Mouse (Mus musculus): ENCODE data around the gene Suv39h2. TPM values are rescaled to one million over a fixed set of nuclear protein-coding genes. Genes with fewer than 3 reads are reported as not detected.

The Suv39h2 gene
- polyA plus RNA-seq, 1 experiment from 2014 or later = 13.4 TPM

DNA sequence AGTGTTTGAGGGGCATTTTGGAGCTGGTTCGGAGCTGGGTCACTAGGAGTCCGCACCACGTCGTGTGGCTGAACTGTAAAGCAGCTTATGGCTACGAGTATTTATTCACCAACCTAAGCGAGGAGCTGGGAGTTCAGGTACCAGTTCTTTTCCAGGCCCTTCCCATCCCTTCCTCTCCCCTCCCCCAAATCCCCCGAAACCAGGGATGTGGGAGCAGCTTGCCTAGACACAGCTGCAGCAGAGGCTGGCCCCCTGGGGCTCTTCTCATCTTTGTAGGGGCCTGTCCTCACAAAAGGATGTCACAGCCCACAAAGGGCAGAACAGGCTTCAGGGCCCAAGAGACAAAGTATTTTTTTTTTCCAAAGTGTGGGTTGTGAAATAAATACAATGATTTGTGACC lies 36.9 kb downstream of the Suv39h2 start:
- Histone ChIP-seq H3K36me3 (ENCODE audit: control insufficient read depth, insufficient read depth, low read length) (peaks cover 43% of the 10 kb centered on the region), H3K9me3 (ENCODE audit: control insufficient read depth, low read length) (no peaks in the 10 kb centered on the region), H3K4me3 (replicated peaks; ENCODE audit: low read depth, low read length) (no peak overlapping the region), H3K27ac (replicated peaks; ENCODE audit: low read depth, low read length) (no peak overlapping the region), H3K27me3 (ENCODE audit: control insufficient read depth, insufficient read depth, low read length) (no peaks in the 10 kb centered on the region), H3K9ac (replicated peaks; ENCODE audit: low read length) (no peak overlapping the region), H3K4me2 (ENCODE audit: low read length) (no peak overlapping the region), H3K4me1 (ENCODE audit: control insufficient read depth, insufficient read depth, low read length) (no peaks in the 10 kb centered on the region)
- 29% methylated on average over 7 of the region's 7 CpGs for WGBS
- DNase-seq (no peak), ATAC-seq (ENCODE audit: low FRiP score, low TSS enrichment) (no peak)

DNA sequence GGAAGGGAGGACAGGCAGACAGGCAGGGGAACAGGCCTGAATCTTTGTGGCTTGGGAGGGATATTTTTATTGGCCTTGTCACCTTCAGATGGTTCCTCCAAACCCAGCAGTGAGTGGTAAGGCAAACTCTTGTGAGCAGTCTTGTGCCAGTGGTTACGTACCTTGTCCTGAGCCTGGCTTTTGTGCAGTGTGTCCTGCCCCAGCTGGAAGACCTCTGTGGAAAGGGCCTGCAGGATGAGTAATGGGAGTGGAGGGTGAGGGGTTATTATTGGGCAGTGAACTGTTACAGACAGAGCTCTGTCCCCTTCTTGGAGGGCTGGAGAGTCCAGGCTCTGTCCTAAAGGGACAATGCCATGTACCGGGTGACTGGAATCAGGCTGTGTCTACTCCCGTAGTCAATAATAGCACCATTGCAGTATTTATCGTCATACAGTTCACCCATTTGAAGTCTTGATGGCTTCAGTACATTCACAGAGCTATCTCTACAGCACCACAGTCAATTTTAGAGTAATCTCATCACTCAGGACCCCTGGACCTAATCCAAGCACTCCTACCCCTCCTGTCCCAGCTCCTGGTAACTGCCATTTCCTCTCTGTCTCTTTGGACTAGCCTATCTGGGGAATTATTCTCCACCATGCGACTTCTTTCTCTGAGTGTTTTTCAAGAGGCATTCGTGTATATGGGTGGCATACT lies 39.3 kb downstream of the Suv39h2 start:
- Histone ChIP-seq H3K36me3 (ENCODE audit: control insufficient read depth, insufficient read depth, low read length) (peaks cover 29% of the 10 kb centered on the region), H3K9ac (replicated peaks; ENCODE audit: low read length) (no peak overlapping the region), H3K4me1 (ENCODE audit: control insufficient read depth, insufficient read depth, low read length) (no peaks in the 10 kb centered on the region), H3K4me2 (ENCODE audit: low read length) (no peak overlapping the region), H3K4me3 (replicated peaks; ENCODE audit: low read depth, low read length) (no peak overlapping the region), H3K9me3 (ENCODE audit: control insufficient read depth, low read length) (no peaks in the 10 kb centered on the region), H3K27me3 (ENCODE audit: control insufficient read depth, insufficient read depth, low read length) (no peaks in the 10 kb centered on the region), H3K27ac (replicated peaks; ENCODE audit: low read depth, low read length) (no peak overlapping the region)
- no peak for DNase-seq
- 77% methylated on average over 6 of the region's 6 CpGs for WGBS
- ATAC-seq (ENCODE audit: low FRiP score, low TSS enrichment) = no peak

DNA sequence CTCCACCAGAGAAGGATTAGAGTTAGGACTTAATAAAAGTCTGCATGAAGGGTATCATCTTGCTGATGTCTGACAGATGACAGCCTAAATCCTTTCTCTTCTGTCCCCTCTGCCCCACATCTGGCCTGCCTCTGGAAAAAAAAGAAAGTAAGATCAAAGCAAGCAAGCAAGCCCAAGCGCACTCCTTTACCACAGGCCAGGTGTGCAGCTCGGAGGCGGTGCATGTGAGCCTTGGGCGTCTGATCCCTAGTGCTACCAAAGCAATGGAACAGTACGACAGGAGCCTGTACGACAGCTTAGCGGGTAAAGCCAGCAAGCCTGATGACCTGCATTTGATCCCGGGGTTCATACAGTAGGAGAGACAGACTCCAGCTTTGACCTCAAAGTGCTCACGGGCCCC lies 43.9 kb downstream of the Suv39h2 start:
- no peak for DNase-seq
- H3K4me2 ChIP-seq (ENCODE audit: low read length) = no peak overlapping the region

DNA sequence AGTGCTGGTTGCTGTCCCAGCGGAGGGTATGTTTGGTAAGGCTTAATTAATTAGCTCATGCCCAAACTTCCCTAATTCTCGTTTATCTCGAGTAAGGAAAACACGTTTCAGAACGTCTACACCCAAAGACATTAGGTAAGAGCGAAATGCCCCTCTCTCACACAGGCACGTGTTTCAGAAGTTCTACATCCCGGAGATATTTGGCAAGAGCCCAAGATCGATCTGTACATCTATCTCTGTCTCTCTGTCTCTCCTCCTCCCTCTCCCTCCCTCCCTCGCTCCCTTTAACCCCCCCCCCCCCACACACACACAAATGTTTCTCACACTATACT lies 50.3 kb downstream of the Suv39h2 start:
- H3K9me3 ChIP-seq (ENCODE audit: control insufficient read depth, low read length) = no peaks in the 10 kb centered on the region
- no peaks in the 10 kb centered on the region for H3K27me3 ChIP-seq (ENCODE audit: control insufficient read depth, insufficient read depth, low read length)
- ATAC-seq (ENCODE audit: low FRiP score, low TSS enrichment) (no peak), DNase-seq (no peak)
- H3K27ac ChIP-seq (replicated peaks; ENCODE audit: low read depth, low read length) = no peak overlapping the region
- H3K36me3 ChIP-seq (ENCODE audit: control insufficient read depth, insufficient read depth, low read length) = peaks cover 9% of the 10 kb centered on the region; the same call in 1 of the 2 replicates
- peaks cover 9% of the 10 kb centered on the region for H3K4me1 ChIP-seq (ENCODE audit: control insufficient read depth, insufficient read depth, low read length)
- H3K4me2 ChIP-seq (ENCODE audit: low read length) = peak overlapping the region; percentile 92
- 12% methylated on average over 10 of the region's 10 CpGs for WGBS
- H3K4me3 ChIP-seq (replicated peaks; ENCODE audit: low read depth, low read length) = peak overlapping the region; percentile 72
- peak overlapping the region; percentile 65 for H3K9ac ChIP-seq (replicated peaks; ENCODE audit: low read length)

More for the DNA sequence above, 43.9 kb downstream of the Suv39h2 start:
- H3K36me3 ChIP-seq (ENCODE audit: control insufficient read depth, insufficient read depth, low read length) = peaks cover 19% of the 10 kb centered on the region
- no peak overlapping the region for H3K9ac ChIP-seq (replicated peaks; ENCODE audit: low read length)
- WGBS = 94% methylated on average over 9 of the region's 9 CpGs
- H3K9me3 ChIP-seq (ENCODE audit: control insufficient read depth, low read length) = no peaks in the 10 kb centered on the region
- H3K27me3 ChIP-seq (ENCODE audit: control insufficient read depth, insufficient read depth, low read length) = no peaks in the 10 kb centered on the region
- no peak overlapping the region for H3K4me3 ChIP-seq (replicated peaks; ENCODE audit: low read depth, low read length)
- no peak overlapping the region for H3K27ac ChIP-seq (replicated peaks; ENCODE audit: low read depth, low read length)
- ATAC-seq (ENCODE audit: low FRiP score, low TSS enrichment) = no peak
- no peaks in the 10 kb centered on the region for H3K4me1 ChIP-seq (ENCODE audit: control insufficient read depth, insufficient read depth, low read length)

DNA sequence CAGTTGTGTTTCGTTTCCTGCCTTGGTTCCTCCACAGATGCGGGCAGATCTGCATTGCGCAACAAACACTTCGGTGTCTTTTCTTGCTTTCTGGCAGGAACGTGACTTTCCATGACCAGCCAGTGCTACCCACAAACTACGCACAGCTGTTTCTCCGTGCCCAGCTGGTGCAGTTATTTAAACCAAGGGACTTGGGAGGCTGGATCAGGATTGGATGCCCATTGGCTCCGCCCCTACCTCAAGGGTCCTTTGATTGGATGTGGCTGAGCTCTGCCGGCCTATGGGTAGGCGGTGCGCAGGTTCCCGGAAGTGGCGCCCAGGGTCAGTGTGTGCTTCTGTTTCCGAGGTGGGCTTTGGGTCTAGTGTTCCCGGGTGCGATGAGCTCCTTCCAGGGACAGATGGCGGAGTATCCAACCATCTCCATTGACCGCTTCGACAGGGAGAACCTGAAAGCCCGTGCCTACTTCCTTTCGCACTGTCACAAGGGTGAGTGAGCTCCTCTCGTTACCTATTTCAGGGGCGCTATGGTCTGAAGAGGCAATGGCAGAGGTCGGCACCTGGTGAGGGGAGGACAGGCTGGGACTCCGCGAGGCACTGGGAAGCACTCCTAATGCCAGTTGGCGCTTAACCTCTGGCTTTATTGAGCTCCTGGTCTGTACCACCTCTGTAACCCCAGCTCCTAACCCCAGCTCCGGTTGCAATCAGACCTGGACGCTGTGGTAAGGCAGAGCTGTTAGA lies 50.8 kb downstream of the Suv39h2 start, which contains the start of gene Dclre1c:
Gene Dclre1c, plus strand, starts transcription at position 291 of the 738 bp plus-strand sequence.
- ATAC-seq (ENCODE audit: low FRiP score, low TSS enrichment) (peak; percentile 99), DNase-seq (peak; percentile 95)
- Histone ChIP-seq H3K4me1 (ENCODE audit: control insufficient read depth, insufficient read depth, low read length) (peaks cover 10% of the 10 kb centered on the region), H3K4me3 (replicated peaks; ENCODE audit: low read depth, low read length) (peak within 1 kb of the TSS; percentile 72), H3K9me3 (ENCODE audit: control insufficient read depth, low read length) (no peaks in the 10 kb centered on the region), H3K4me2 (ENCODE audit: low read length) (peak within 1 kb of the TSS; percentile 92), H3K27me3 (ENCODE audit: control insufficient read depth, insufficient read depth, low read length) (no peaks in the 10 kb centered on the region), H3K36me3 (ENCODE audit: control insufficient read depth, insufficient read depth, low read length) (peaks cover 7% of the 10 kb centered on the region; the same call in 1 of the 2 replicates), H3K9ac (replicated peaks; ENCODE audit: low read length) (peak within 1 kb of the TSS; percentile 65), H3K27ac (replicated peaks; ENCODE audit: low read depth, low read length) (no peak within 1 kb of the TSS)
- 1% methylated on average over 29 of the region's 29 CpGs for WGBS

DNA sequence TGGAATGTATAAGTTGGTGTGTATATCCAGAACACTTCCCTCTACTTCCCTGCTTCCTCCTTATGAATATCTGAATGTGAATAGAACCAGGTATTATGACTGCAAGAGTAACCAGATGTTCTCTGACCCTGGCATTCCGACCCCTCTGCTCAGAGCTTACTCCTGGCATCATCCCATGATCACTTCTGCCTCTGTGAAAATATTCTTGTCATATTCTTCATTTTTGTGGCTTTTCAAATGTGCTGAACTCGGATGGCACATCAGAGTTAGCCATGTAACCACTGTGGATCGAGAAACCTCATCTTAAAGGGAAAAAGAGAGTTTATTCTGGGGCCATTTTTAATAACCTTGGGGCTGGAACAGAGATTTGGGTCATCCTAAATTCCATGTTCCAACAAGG lies 52.3 kb downstream of the Suv39h2 start, which contains the start of gene Meig1:
Gene Meig1, minus strand, starts transcription at position 101 of the 400 bp plus-strand sequence.
- Histone ChIP-seq H3K9me3 (ENCODE audit: control insufficient read depth, low read length) (no peaks in the 10 kb centered on the region), H3K36me3 (ENCODE audit: control insufficient read depth, insufficient read depth, low read length) (0 out of 2 replicates have a peak, but pooled peaks cover 3% of the 10 kb centered on the region), H3K27ac (replicated peaks; ENCODE audit: low read depth, low read length) (no peak within 1 kb of the TSS), H3K4me1 (ENCODE audit: control insufficient read depth, insufficient read depth, low read length) (peaks cover 10% of the 10 kb centered on the region), H3K4me3 (replicated peaks; ENCODE audit: low read depth, low read length) (no peak within 1 kb of the TSS), H3K27me3 (ENCODE audit: control insufficient read depth, insufficient read depth, low read length) (peaks cover 4% of the 10 kb centered on the region; the same call in 1 of the 2 replicates), H3K9ac (replicated peaks; ENCODE audit: low read length) (no peak within 1 kb of the TSS), H3K4me2 (ENCODE audit: low read length) (peak within 1 kb of the TSS; percentile 92)
- no peak for DNase-seq
- WGBS = 71% methylated on average over 3 of the region's 3 CpGs
- no peak for ATAC-seq (ENCODE audit: low FRiP score, low TSS enrichment)

DNA sequence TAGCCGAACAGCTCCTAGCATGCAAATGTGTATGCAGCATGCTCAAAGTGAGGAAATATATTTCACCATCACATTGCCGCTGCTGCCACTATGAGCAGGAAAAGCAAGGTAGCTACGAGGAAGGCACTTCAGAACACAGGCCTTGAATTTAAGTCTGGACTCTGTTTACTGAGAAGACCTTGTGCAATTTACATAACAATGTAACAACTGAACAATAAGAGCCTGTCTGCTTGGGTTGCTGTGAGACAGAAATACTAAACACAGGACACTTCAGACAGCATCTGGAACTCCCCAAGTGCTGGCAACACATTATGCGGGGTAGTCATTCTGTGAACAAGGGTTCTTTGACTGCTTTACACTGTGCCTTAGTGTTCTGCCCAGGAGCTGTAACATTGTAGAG lies 54.7 kb downstream of the Suv39h2 start:
- Histone ChIP-seq H3K4me1 (ENCODE audit: control insufficient read depth, insufficient read depth, low read length) (peaks cover 10% of the 10 kb centered on the region), H3K9me3 (ENCODE audit: control insufficient read depth, low read length) (no peaks in the 10 kb centered on the region), H3K4me3 (replicated peaks; ENCODE audit: low read depth, low read length) (no peak overlapping the region), H3K27ac (replicated peaks; ENCODE audit: low read depth, low read length) (no peak overlapping the region), H3K27me3 (ENCODE audit: control insufficient read depth, insufficient read depth, low read length) (peaks cover 4% of the 10 kb centered on the region; the same call in 1 of the 2 replicates), H3K4me2 (ENCODE audit: low read length) (no peak overlapping the region), H3K9ac (replicated peaks; ENCODE audit: low read length) (no peak overlapping the region), H3K36me3 (ENCODE audit: control insufficient read depth, insufficient read depth, low read length) (no peaks in the 10 kb centered on the region)
- 27% methylated on average over 4 of the region's 4 CpGs for WGBS
- DNase-seq (peak; percentile 21), ATAC-seq (ENCODE audit: low FRiP score, low TSS enrichment) (no peak)

DNA sequence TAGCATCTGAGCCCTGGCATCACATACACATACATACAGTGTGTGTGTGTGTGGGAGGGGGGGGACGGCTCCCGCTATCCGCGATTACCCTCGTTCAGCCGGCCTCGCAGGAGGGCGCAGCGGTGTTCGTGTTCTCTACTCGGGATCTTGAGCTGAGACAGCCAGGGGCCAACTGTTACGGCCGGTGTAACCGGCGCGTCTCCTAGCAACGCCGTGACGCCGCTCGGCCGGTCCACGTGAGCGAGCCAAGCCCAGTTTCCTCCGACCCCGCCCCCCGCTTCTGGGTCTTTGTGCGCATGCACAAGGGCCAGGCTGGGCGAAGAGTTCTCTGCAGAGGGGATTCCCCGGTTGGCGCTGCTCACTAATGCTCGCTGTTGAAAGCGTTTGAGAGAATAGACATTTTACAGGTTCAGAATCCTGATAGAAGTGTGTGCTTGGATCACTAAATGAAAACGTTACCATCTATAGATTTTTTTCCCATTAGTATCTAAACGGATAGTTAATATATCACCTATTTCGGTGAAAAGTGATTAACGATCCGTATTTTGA lies 55.9 kb downstream of the Suv39h2 start:
- DNase-seq (peak; percentile 98), ATAC-seq (ENCODE audit: low FRiP score, low TSS enrichment) (peak; percentile 94)
- Histone ChIP-seq H3K4me3 (replicated peaks; ENCODE audit: low read depth, low read length) (peak overlapping the region; percentile 45), H3K9me3 (ENCODE audit: control insufficient read depth, low read length) (no peaks in the 10 kb centered on the region), H3K9ac (replicated peaks; ENCODE audit: low read length) (peak overlapping the region; percentile 31), H3K4me1 (ENCODE audit: control insufficient read depth, insufficient read depth, low read length) (0 out of 2 replicates have a peak, but pooled peaks cover 4% of the 10 kb centered on the region), H3K36me3 (ENCODE audit: control insufficient read depth, insufficient read depth, low read length) (no peaks in the 10 kb centered on the region), H3K27ac (replicated peaks; ENCODE audit: low read depth, low read length) (no peak overlapping the region), H3K4me2 (ENCODE audit: low read length) (peak overlapping the region; percentile 62), H3K27me3 (ENCODE audit: control insufficient read depth, insufficient read depth, low read length) (peaks cover 4% of the 10 kb centered on the region; the same call in 1 of the 2 replicates)
- 1% methylated on average over 38 of the region's 38 CpGs for WGBS
